Mouse (Mus musculus) limb, embryonic 14.5 days (tissue): ENCODE measurements around the gene Olfr1411. TPM values are rescaled to one million over a fixed set of nuclear protein-coding genes. Genes with fewer than 3 reads are reported as not detected.

ENCODE experiments used
- ATAC-seq: fragments of 200-750 bp; cut with Nextera tagmentation; 2 replicates; pipeline ENCODE4 v1.8.0; 2017; ENCODE audit warnings: low read depth, moderate number of reproducible peaks, moderate TSS enrichment; ENCODE audit not compliant: low FRiP score
- DNase-seq: peaks from one replicate; pipeline ENCODE4 v3.0.0-alpha.2; 2015; ENCODE audit warnings: low spot score
- H3K27ac ChIP-seq: fragments of 300-500 bp; sonication (generic); replicated peaks from 2 replicates; pipeline ENCODE4 v1.5.1; 2014; ENCODE audit warnings: low read depth, mild to moderate bottlenecking, low read length, moderate library complexity, mixed read lengths
- H3K27me3 ChIP-seq: fragments of 300-500 bp; sonication (generic); 2 replicates; pipeline ENCODE4 v1.6.1; 2014; ENCODE audit warnings: low read length, mixed read lengths; ENCODE audit not compliant: control insufficient read depth, insufficient read depth
- H3K36me3 ChIP-seq: fragments of 300-500 bp; sonication (generic); 2 replicates; pipeline ENCODE4 v1.6.1; 2014; ENCODE audit warnings: mild to moderate bottlenecking, low read length, moderate library complexity, mixed read lengths; ENCODE audit not compliant: control insufficient read depth, insufficient read depth
- H3K4me1 ChIP-seq: fragments of 300-500 bp; sonication (generic); 2 replicates; pipeline ENCODE4 v1.6.1; 2014; ENCODE audit warnings: antibody characterized with exemption, low read length, mixed read lengths; ENCODE audit not compliant: control insufficient read depth, insufficient read depth
- H3K4me2 ChIP-seq: fragments of 300-500 bp; sonication (generic); replicated peaks from 2 replicates; pipeline ENCODE4 v1.6.1; 2014; ENCODE audit warnings: low read depth, mild to moderate bottlenecking, low read length, moderate library complexity; ENCODE audit not compliant: severe bottlenecking
- H3K4me3 ChIP-seq: fragments of 300-500 bp; sonication (generic); replicated peaks from 2 replicates; pipeline ENCODE4 v1.5.1; 2014; ENCODE audit warnings: low read length
- H3K9ac ChIP-seq: fragments of 300-500 bp; sonication (generic); 2 replicates; pipeline ENCODE4 v1.6.1; 2014; ENCODE audit warnings: mild to moderate bottlenecking, low read depth, low read length, moderate library complexity; ENCODE audit not compliant: severe bottlenecking
- H3K9me3 ChIP-seq: fragments of 300-500 bp; sonication (generic); 2 replicates; pipeline ENCODE4 v1.6.1; 2016; ENCODE audit warnings: low read length; ENCODE audit not compliant: control insufficient read depth
- POLR2A ChIP-seq: fragments of 200-500 bp; IDR thresholded peaks from 2 replicates; pipeline ENCODE4 v1.8.0; 2012; ENCODE audit warnings: inconsistent platforms, mild to moderate bottlenecking, moderate library complexity, borderline replicate concordance; ENCODE audit not compliant: insufficient read depth, insufficient read length; ENCODE audit errors: extremely low read depth
- WGBS: fragments of 180-500 bp; shearing (Covaris S2); extraction: QIAGEN DNeasy Blood & Tissue Kit; methylation state at CpG from one replicate; pipeline ENCODE4 v1.1.7; 2014; 5-methylcytosine and 5-hydroxymethylcytosine counted together
- polyA plus RNA-seq, 2 experiments: library from polyadenylated mRNA; depleted of rRNA in 1 of 2; stranded (reverse) in 1 of 2; unstranded in 1 of 2; fragments of >200 nt; fragmentation: Nextera tagmentation in 1 of 2; extraction: Ambion mirVana in 1 of 2; gene quantifications; 2 replicates each; pipeline versions ENCODE4 v1.2.1 to v1.2.3; 2012 to 2014

Olfr1411 gene
- polyA plus RNA-seq, 2 experiments = not detected

DNA sequence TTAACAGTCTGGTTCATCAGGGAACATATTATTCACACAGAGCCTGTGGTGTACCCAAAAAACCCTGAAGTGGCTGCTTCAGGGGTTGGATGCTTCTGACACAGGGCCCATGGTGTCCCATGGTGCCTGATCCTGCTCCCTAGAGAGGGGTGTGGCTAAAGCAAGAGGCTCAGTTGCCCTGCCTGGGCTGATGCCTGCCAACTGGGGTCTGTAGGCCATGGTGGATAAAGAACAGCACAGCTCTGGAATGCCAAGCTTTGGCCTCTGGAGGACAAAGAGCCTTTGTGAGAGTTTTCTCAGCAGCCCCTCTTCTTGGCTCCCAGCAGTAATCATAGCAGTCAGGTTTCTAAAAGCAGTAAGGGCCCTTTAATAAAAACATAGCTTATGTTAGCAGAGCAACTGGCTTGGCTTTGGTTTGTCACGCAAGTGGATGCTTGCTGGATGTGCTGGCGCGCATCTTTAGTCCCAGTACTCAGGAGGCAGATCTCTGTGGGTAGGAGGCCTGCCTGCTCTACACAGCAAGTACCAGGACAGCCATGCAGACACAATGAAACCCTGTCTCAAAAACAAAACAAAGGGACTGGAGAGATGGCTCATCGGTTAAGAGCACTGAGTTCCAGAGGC, 40.9 kb downstream of the Olfr1411 start:
- no peaks in the 10 kb centered on the region for H3K9me3 ChIP-seq
- ATAC-seq (peak; percentile 28; the same call in 1 of the 2 replicates), DNase-seq (no peak)
- H3K27me3 ChIP-seq = no peaks in the 10 kb centered on the region
- 80% methylated on average over 4 of the region's 4 CpGs for WGBS
- TF ChIP-seq POLR2A = no peak
- no peak overlapping the region for H3K4me3 ChIP-seq
- H3K9ac ChIP-seq = 0 out of 2 replicates have a peak overlapping the region, but pooled peaks have one; percentile 17
- no peak overlapping the region for H3K27ac ChIP-seq
- no peak overlapping the region for H3K4me2 ChIP-seq
- H3K4me1 ChIP-seq = no peaks in the 10 kb centered on the region
- H3K36me3 ChIP-seq = peaks cover 36% of the 10 kb centered on the region

- ATAC-seq (no peak), DNase-seq (no peak)
- no peak overlapping the region for H3K27ac ChIP-seq
- TF ChIP-seq POLR2A = no peak
- H3K36me3 ChIP-seq = peaks cover 36% of the 10 kb centered on the region
- H3K27me3 ChIP-seq = no peaks in the 10 kb centered on the region
- peaks cover 4% of the 10 kb centered on the region; the same call in 1 of the 2 replicates for H3K4me1 ChIP-seq
- 91% methylated on average over 8 of the region's 8 CpGs for WGBS
- H3K9ac ChIP-seq = no peak overlapping the region
- no peak overlapping the region for H3K4me3 ChIP-seq
- H3K4me2 ChIP-seq = no peak overlapping the region
- no peaks in the 10 kb centered on the region for H3K9me3 ChIP-seq
Observed at GRCm38 (mm10) chr1:92636015-92636414, 41.8 kb downstream of the Olfr1411 start.

GRCm38 (mm10) chr1:92636676-92637075, 42.5 kb downstream of the Olfr1411 start:
- TF ChIP-seq POLR2A = no peak

GRCm38 (mm10) chr1:92637501-92638172, 43.4 kb downstream of the Olfr1411 start:
- Histone ChIP-seq H3K27me3 (no peaks in the 10 kb centered on the region), H3K4me2 (no peak overlapping the region), H3K27ac (no peak overlapping the region), H3K4me3 (no peak overlapping the region), H3K9ac (no peak overlapping the region), H3K36me3 (peaks cover 36% of the 10 kb centered on the region), H3K4me1 (peaks cover 6% of the 10 kb centered on the region), H3K9me3 (no peaks in the 10 kb centered on the region)
- no peak for DNase-seq
- ATAC-seq = no peak
- 92% methylated on average over 15 of the region's 15 CpGs for WGBS
- TF ChIP-seq POLR2A = no peak

More at GRCm38 (mm10) chr1:92636676-92637075, 42.5 kb downstream of the Olfr1411 start:
- no peaks in the 10 kb centered on the region for H3K9me3 ChIP-seq
- no peaks in the 10 kb centered on the region for H3K27me3 ChIP-seq
- H3K36me3 ChIP-seq = peaks cover 36% of the 10 kb centered on the region
- no peak overlapping the region for H3K4me2 ChIP-seq
- 94% methylated on average over 11 of the region's 11 CpGs for WGBS
- H3K27ac ChIP-seq = no peak overlapping the region
- peaks cover 6% of the 10 kb centered on the region; the same call in 1 of the 2 replicates for H3K4me1 ChIP-seq
- H3K4me3 ChIP-seq = no peak overlapping the region
- ATAC-seq (no peak), DNase-seq (no peak)
- H3K9ac ChIP-seq = no peak overlapping the region

DNA sequence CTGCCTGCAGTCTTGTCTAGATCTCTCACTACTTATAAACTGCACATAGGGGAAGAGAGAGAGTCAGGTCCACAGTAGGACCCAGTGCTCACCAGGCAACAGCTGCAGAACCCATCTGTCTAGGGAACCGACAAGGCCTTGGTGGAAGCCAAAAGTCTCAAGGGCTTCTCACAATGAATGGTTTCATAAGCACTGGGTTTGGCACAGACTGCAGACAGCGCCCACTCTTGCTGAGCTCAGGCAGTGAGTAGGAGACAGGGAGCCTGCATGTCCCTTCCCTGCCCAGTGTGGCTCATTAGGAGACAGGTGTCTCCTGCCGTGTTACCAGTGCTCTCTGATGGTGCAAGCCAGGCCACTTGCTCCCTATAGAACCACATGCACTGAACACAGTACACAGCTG, 44.0 kb downstream of the Olfr1411 start:
- Histone ChIP-seq H3K9ac (no peak overlapping the region), H3K4me1 (peaks cover 6% of the 10 kb centered on the region), H3K9me3 (no peaks in the 10 kb centered on the region), H3K27me3 (no peaks in the 10 kb centered on the region), H3K27ac (no peak overlapping the region), H3K36me3 (peaks cover 36% of the 10 kb centered on the region), H3K4me2 (no peak overlapping the region), H3K4me3 (no peak overlapping the region)
- 85% methylated on average over 3 of the region's 3 CpGs for WGBS
- no peak for TF ChIP-seq POLR2A
- ATAC-seq (no peak), DNase-seq (no peak)
